Mouse (Mus musculus) myocyte (in vitro differentiated cells): ENCODE data around the gene Islr2.

Source experiments
- CEBPB ChIP-seq: IDR thresholded peaks from 2 replicates; pipeline ENCODE4 v1.6.1; 2011; ENCODE audit warnings: mild to moderate bottlenecking, moderate library complexity; ENCODE audit not compliant: poor library complexity, insufficient read depth, severe bottlenecking
- E2F4 ChIP-seq: IDR thresholded peaks from one replicate; pipeline ENCODE4 v1.6.1; 2011; ENCODE audit warnings: mild to moderate bottlenecking, control low read depth, moderate library complexity; ENCODE audit not compliant: insufficient read depth
- MAX ChIP-seq: IDR thresholded peaks from one replicate; pipeline ENCODE4 v1.6.1; 2011; ENCODE audit warnings: low read depth, mild to moderate bottlenecking, control low read depth
- MYOD1 ChIP-seq, 3 experiments: IDR thresholded peaks; one replicate each; pipeline ENCODE4 v1.6.1; 2011; ENCODE audit warnings: control low read depth in 2 of 3, low read depth in 2 of 3, mild to moderate bottlenecking in 2 of 3, moderate library complexity in 1 of 3; ENCODE audit not compliant: insufficient read length in 2 of 3, control insufficient read depth in 1 of 3
- MYOG ChIP-seq, 3 experiments: IDR thresholded peaks; one replicate each; pipeline ENCODE4 v1.6.1; 2011; ENCODE audit warnings: control low read depth in 2 of 3, low read depth in 2 of 3, mild to moderate bottlenecking in 2 of 3; ENCODE audit not compliant: insufficient read length in 2 of 3, control insufficient read depth in 1 of 3, insufficient read depth in 1 of 3
- POLR2A ChIP-seq: IDR thresholded peaks from one replicate; pipeline ENCODE4 v1.6.1; 2011; ENCODE audit warnings: low read depth, mild to moderate bottlenecking, control low read depth, moderate library complexity; ENCODE audit not compliant: insufficient read length
- POLR2AphosphoS2 ChIP-seq: IDR thresholded peaks from one replicate; pipeline ENCODE4 v1.6.1; 2011; ENCODE audit warnings: low read depth, control low read depth; ENCODE audit not compliant: insufficient read length
- REST ChIP-seq: IDR thresholded peaks from one replicate; pipeline ENCODE4 v1.6.1; 2011; ENCODE audit warnings: mild to moderate bottlenecking, control low read depth, moderate library complexity; ENCODE audit not compliant: insufficient read depth, insufficient read length
- SRF ChIP-seq: IDR thresholded peaks from one replicate; pipeline ENCODE4 v1.6.1; 2011; ENCODE audit warnings: low read depth; ENCODE audit not compliant: control insufficient read depth, insufficient read length
- TCF12 ChIP-seq: IDR thresholded peaks from one replicate; pipeline ENCODE4 v1.6.1; 2011; ENCODE audit warnings: mild to moderate bottlenecking, control low read depth; ENCODE audit not compliant: poor library complexity, insufficient read depth, severe bottlenecking
- TCF3 ChIP-seq: IDR thresholded peaks from one replicate; pipeline ENCODE4 v1.6.1; 2011; ENCODE audit warnings: low read depth, control low read depth; ENCODE audit not compliant: insufficient read length
- USF1 ChIP-seq: IDR thresholded peaks from one replicate; pipeline ENCODE4 v1.6.1; 2011; ENCODE audit warnings: low read depth, mild to moderate bottlenecking, control low read depth, moderate library complexity

DNA sequence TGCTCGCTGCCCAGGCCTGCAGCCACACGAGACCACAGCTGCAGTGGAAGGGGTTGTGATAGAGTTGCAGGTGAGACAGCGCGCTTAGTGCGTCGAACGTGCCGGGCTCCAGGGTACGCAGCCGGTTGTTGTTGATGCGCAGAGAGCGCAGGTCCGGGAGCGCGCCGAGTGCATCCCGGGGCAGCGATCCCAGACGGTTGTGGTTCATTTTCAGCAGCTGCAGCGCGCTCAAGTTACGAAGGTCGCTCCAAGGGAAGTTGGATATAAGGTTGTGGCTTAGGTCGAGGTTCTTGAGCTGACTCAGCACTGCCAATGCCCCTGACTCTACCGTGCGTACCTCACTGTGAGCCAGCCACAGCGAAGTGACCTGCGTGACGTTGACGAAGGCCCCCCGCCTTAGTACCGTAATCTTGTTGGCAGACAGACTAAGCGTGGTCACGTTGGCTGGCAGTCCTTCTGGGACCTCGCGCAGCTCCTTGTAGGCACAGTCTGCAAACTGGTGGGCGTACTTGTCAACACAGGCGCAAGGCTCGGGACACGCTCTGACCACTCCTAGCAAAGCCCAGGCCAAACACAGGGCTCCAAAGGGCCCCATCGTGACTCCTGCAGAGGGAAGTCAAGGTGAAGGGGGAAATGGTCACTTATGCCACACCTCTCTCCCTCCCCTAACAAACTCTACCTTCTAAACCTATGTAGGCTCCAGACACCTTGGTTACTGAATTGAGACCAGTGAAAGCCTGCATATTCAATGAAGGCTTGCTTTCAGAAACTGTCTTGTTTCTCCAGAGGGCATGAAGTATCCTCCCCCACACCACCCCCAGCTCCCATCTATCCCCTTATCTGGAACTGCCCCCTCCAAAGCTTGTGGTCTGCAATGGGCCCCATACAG, 4.5 kb downstream of the Islr2 start:
- TF ChIP-seq MAX (no peak), E2F4 (no peak), POLR2A (no peak), MYOG (IDR thresholded peaks at IDR 0.05; ENCODE audit: control insufficient read depth in 1 of 3, insufficient read depth in 1 of 3, insufficient read length in 2 of 3, low read depth in 2 of 3) (peak; percentile 15 to 84 (median 58)), MYOD1 (IDR thresholded peaks at IDR 0.05; ENCODE audit: control insufficient read depth in 1 of 3, insufficient read length in 2 of 3, low read depth in 2 of 3) (peak in 2 of 3 experiments; percentile 79 to 81), TCF3 (no peak), TCF12 (no peak), USF1 (no peak), POLR2AphosphoS2 (no peak), CEBPB (no peak), SRF (no peak), REST (no peak)
